Mouse (Mus musculus) embryonic facial prominence, embryonic 10.5 days (tissue): ENCODE data around the gene Aurka. TPM values are rescaled to one million over a fixed set of nuclear protein-coding genes. Genes with fewer than 3 reads are reported as not detected.
A peak's percentile ranks its signal among the peaks of the same experiment; 100 is the strongest.

Source experiments
- DNase-seq: peaks from one replicate; pipeline ENCODE4 v3.0.0-alpha.2; 2017; ENCODE audit warnings: low spot score
- H3K27ac ChIP-seq: fragments of 300-500 bp; sonication (generic); replicated peaks from 2 replicates; pipeline ENCODE4 v1.5.1; 2016; ENCODE audit warnings: mild to moderate bottlenecking
- H3K27me3 ChIP-seq: fragments of 300-500 bp; sonication (generic); replicated peaks from 2 replicates; pipeline ENCODE4 v1.6.1; 2016; ENCODE audit warnings: low read depth, mild to moderate bottlenecking; ENCODE audit not compliant: poor library complexity, severe bottlenecking
- H3K36me3 ChIP-seq: fragments of 300-500 bp; sonication (generic); replicated peaks from 2 replicates; pipeline ENCODE4 v1.6.1; 2016; ENCODE audit warnings: mild to moderate bottlenecking, moderate library complexity
- H3K4me1 ChIP-seq: fragments of 300-500 bp; sonication (generic); 2 replicates; pipeline ENCODE4 v1.6.1; 2016
- H3K4me3 ChIP-seq: fragments of 300-500 bp; sonication (generic); 2 replicates; pipeline ENCODE4 v1.5.1; 2016; ENCODE audit warnings: mild to moderate bottlenecking, moderate library complexity
- H3K9me3 ChIP-seq: fragments of 300-500 bp; sonication (generic); 2 replicates; pipeline ENCODE4 v1.6.1; 2016; ENCODE audit warnings: mild to moderate bottlenecking
- WGBS: fragments of 180-500 bp; shearing (Covaris S2); methylation state at CpG from one replicate; pipeline ENCODE4 v1.1.7; 2016; 5-methylcytosine and 5-hydroxymethylcytosine counted together
- polyA plus RNA-seq: library from polyadenylated mRNA; unstranded; fragments of >200 nt; fragmentation: Nextera tagmentation; extraction: Ambion mirVana; gene quantifications from 2 replicates; pipeline ENCODE4 v1.2.1, GENCODE M21; 2016

The Aurka gene
- polyA plus RNA-seq, 1 experiment from 2014 or later = 220 TPM

DNA sequence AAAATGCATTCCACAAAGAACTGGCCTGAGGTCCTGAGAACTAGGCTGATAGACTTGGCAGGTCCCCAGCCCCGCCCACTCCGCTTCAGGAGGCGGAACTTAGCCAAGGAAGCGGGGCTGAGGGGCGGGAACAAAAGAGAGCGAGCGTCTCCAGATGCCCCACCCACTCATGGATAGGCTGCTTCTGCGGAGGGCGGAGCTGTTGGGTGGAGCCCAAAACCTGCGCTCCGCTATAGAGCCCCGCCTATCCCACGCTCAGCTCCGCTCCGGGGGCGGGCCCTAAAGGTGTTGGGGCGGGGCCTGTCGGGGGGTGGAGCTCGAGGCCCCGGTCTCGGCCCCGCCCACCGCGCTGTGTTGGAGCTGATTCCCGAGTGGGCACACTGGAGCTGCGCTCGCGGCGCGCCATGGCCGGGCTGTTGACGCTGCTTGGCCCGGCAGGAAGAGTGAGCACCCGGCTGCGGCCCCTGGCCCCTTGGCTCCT lies 25.0 kb downstream of the Aurka start, which contains the start of gene Fam210b:
Fam210b (plus strand) TSS at position 308 of the 481 bp plus-strand sequence.
- peak; percentile 97 for DNase-seq
- no peaks in the 10 kb centered on the region for H3K9me3 ChIP-seq
- H3K4me3 ChIP-seq = peak within 1 kb of the TSS; percentile 81
- peaks cover 41% of the 10 kb centered on the region for H3K4me1 ChIP-seq
- no peaks in the 10 kb centered on the region for H3K36me3 ChIP-seq
- 1% methylated on average over 35 of the region's 35 CpGs for WGBS
- H3K27me3 ChIP-seq = peaks cover 10% of the 10 kb centered on the region; the same call in 1 of the 2 replicates
- peak within 1 kb of the TSS; percentile 86 for H3K27ac ChIP-seq

DNA sequence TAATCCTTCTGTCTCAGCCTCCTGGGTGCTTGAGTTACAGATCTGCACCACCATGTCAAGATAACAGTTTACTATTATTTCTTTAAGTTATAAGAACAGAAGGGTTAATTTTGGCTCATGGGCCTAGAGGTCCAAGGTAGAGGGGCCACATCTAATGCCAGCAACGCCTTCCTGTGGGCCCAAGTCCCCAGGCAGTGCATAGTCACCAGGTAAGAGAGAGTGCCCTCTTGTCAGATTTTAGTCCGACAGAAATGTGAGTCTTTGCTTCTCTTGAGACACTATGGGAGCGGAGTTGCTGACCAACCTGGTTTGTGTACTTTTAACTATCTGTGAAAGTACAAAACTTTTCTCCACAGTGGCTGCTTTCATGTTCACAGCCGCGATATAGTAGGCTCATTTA lies 25.7 kb downstream of the Aurka start:
- no peaks in the 10 kb centered on the region for H3K36me3 ChIP-seq
- DNase-seq = no peak
- WGBS = 37% methylated on average over 5 of the region's 5 CpGs
- peaks cover 41% of the 10 kb centered on the region for H3K4me1 ChIP-seq
- H3K4me3 ChIP-seq = peak overlapping the region; percentile 81
- H3K27ac ChIP-seq = peak overlapping the region; percentile 86
- H3K9me3 ChIP-seq = no peaks in the 10 kb centered on the region
- peaks cover 10% of the 10 kb centered on the region; the same call in 1 of the 2 replicates for H3K27me3 ChIP-seq

DNA sequence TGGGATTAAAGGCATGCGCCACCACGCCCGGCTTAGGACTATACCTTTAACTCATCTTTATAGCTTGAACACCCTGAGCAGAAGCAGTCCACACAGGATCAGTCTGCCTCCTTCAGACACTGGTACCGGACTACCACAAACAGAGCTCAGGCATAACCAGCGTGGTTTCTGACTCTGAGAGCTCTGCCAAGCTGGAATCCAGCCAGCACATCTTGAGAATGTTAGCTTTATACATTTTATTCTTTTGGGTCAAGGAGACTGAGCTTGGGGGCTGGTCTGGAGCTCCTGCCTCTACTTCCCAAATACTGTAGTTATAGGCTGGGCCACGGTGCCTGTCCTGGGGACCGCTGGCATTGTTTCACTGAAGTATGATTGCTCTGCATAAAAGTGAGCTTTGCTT lies 26.6 kb downstream of the Aurka start:
- H3K36me3 ChIP-seq = no peaks in the 10 kb centered on the region
- no peak overlapping the region for H3K27ac ChIP-seq
- H3K9me3 ChIP-seq = no peaks in the 10 kb centered on the region
- WGBS = 92% methylated on average over 7 of the region's 7 CpGs
- H3K4me1 ChIP-seq = peaks cover 36% of the 10 kb centered on the region
- peaks cover 10% of the 10 kb centered on the region; the same call in 1 of the 2 replicates for H3K27me3 ChIP-seq
- DNase-seq = no peak
- no peak overlapping the region for H3K4me3 ChIP-seq

DNA sequence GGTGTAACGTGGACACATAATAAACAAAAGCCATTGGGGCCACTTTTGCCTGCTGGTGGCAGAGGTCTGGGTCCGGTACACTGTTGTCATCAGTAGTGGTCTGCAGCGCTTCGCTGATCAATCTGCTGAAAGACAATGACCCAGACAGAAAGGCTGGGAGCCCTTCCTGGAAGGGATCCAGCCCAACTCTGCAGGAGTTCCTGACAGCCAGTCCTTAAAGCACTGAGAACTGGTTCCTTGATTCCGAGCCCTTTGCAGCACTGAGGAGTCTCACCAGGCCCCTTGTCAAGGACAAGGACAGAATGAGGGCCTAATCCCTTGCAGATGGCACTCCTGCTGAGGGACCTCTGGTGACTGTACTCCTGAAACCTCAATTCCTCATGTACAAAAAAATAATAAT lies 28.7 kb downstream of the Aurka start:
- H3K36me3 ChIP-seq = no peaks in the 10 kb centered on the region
- 37% methylated on average over 5 of the region's 5 CpGs for WGBS

DNA sequence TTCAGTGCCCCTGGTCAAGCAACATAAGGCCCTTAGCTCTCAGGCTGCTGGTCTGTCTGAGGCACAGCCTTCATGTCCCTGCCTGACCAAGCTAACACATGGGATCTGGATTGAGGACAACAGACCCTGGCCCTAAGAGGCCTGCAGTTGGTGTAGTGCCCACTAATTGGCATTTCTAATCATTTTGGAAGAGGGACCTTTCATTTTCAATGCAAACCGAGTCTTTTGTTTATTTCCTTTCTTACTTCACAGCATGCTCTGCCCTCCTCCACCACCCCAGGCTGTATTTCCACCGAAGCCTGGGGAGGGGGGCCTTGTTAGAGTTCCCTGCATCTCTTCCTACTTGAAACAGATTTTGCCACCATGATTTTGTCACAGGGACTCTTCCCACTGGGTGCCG lies 29.4 kb downstream of the Aurka start:
- H3K27ac ChIP-seq = no peak overlapping the region

More for the DNA sequence above, 28.7 kb downstream of the Aurka start:
- no peak for DNase-seq
- Histone ChIP-seq H3K27me3 (0 out of 2 replicates have a peak, but pooled peaks cover 2% of the 10 kb centered on the region), H3K4me3 (no peak overlapping the region), H3K9me3 (no peaks in the 10 kb centered on the region), H3K4me1 (peaks cover 29% of the 10 kb centered on the region), H3K27ac (no peak overlapping the region)

DNA sequence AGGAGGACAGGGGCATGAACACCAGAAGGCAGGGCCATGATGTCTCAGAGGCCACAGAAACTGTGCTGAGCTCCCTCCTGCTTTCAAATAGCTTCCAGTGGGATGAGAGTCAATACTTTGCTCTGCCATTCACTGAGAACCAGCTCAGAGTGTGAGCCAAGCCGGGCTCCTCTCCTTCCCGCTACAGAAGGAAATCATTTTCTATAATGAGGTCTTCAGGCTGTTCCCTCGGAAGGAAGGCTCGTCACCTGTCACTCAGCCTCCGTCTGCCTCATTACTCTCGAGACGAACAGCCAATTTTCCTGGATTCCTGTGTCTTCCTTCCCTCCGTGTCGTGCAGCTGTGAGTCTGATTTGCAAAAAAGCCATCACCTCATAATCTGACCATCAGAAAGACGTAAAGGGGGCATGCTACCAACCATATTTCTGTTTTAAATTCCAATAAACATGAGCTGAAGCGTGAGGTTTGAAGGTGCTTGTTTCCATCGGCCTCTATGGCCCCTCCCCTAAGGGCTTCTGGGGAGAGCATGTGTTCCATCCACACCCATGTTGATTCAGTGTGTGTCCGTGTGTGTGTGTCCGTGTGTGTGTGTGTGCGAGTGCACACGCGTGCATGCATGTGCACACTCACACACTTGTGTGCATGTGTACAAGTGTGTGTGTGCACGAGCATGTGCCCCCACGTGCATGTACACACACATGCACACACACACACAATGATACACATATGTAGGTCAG lies 32.0 kb downstream of the Aurka start:
- Histone ChIP-seq H3K4me1 (peaks cover 17% of the 10 kb centered on the region), H3K36me3 (no peaks in the 10 kb centered on the region), H3K4me3 (no peak overlapping the region), H3K9me3 (no peaks in the 10 kb centered on the region), H3K27me3 (no peaks in the 10 kb centered on the region), H3K27ac (no peak overlapping the region)
- WGBS = 67% methylated on average over 19 of the region's 19 CpGs
- no peak for DNase-seq

More for the DNA sequence above, 29.4 kb downstream of the Aurka start:
- Histone ChIP-seq H3K9me3 (no peaks in the 10 kb centered on the region), H3K36me3 (no peaks in the 10 kb centered on the region), H3K4me3 (no peak overlapping the region), H3K27me3 (no peaks in the 10 kb centered on the region), H3K4me1 (peaks cover 25% of the 10 kb centered on the region)
- 32% methylated on average over 3 of the region's 3 CpGs for WGBS
- DNase-seq = no peak

DNA sequence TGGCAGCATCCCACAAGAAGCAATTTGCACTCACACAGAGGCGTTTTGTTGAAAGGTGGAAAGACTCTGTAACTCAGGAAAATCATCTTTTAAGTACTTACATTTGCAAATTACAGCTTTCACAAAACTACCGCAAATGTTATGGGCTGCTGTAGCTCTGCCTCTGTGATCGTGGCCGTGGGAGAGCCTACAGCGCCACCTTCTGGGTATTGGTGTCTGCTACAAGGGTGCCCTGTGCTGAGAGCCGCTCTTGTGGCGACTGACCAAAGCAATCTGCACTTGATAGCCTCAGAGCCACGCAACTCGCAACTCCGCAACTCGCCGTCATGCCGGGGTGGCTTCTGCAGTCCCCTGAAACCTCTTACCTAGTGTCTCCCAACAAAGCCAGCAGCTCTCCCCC lies 41.2 kb downstream of the Aurka start:
- 8% methylated on average over 13 of the region's 13 CpGs for WGBS

DNA sequence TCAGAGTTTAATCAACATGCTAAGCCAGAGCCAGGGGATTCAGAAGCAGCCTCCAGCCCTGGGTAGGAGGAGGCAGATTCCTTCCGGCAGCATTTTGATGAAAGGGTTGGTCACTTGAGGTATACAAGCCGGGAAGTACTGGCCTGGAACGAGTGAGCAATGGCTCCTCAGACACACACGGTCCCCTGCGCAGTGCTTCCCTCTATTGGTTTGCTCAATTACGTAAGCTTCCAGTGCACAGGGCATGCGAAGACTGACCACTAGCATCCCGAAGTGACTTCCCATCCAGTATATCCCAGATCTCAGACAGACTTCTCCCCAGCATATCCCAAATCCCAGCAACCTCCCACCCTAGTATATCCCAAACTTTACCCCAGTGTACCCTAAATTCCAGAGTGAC lies 42.1 kb downstream of the Aurka start:
- WGBS = 54% methylated on average over 8 of the region's 8 CpGs
- no peak for DNase-seq
- no peaks in the 10 kb centered on the region for H3K9me3 ChIP-seq

More for the DNA sequence above, 41.2 kb downstream of the Aurka start:
- peak; percentile 78 for DNase-seq
- H3K27ac ChIP-seq = no peak overlapping the region
- H3K36me3 ChIP-seq = no peaks in the 10 kb centered on the region
- H3K4me3 ChIP-seq = peak overlapping the region; percentile 25; the same call in 1 of the 2 replicates
- peaks cover 32% of the 10 kb centered on the region for H3K27me3 ChIP-seq
- H3K9me3 ChIP-seq = no peaks in the 10 kb centered on the region
- peaks cover 8% of the 10 kb centered on the region for H3K4me1 ChIP-seq

DNA sequence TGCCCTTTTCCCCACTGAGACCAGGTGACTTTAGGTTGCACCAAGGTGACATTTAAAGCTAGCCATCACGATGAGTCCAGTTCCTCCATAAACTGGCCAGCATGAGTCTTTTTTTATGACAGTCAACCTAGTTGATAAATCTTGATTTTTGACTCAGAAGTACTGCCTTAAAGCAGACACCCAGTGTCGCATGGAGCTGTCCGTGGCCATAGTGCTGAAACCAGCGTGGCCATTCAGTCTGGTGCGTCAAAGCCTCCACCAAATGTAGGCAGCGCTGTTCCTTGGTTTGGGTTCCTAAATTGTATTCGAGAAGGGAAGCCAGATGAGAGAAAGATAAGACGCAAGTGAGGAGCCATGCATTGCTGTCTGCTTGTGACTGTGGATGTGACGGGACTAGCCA lies 49.5 kb downstream of the Aurka start:
- Histone ChIP-seq H3K27me3 (no peaks in the 10 kb centered on the region), H3K36me3 (no peaks in the 10 kb centered on the region), H3K27ac (no peak overlapping the region), H3K4me3 (no peak overlapping the region), H3K9me3 (no peaks in the 10 kb centered on the region), H3K4me1 (no peaks in the 10 kb centered on the region)
- DNase-seq = peak; percentile 87
- 19% methylated on average over 9 of the region's 9 CpGs for WGBS

More for the DNA sequence above, 42.1 kb downstream of the Aurka start:
- Histone ChIP-seq H3K36me3 (no peaks in the 10 kb centered on the region), H3K4me1 (peaks cover 3% of the 10 kb centered on the region; the same call in 1 of the 2 replicates), H3K4me3 (no peak overlapping the region), H3K27ac (no peak overlapping the region), H3K27me3 (peaks cover 32% of the 10 kb centered on the region)

DNA sequence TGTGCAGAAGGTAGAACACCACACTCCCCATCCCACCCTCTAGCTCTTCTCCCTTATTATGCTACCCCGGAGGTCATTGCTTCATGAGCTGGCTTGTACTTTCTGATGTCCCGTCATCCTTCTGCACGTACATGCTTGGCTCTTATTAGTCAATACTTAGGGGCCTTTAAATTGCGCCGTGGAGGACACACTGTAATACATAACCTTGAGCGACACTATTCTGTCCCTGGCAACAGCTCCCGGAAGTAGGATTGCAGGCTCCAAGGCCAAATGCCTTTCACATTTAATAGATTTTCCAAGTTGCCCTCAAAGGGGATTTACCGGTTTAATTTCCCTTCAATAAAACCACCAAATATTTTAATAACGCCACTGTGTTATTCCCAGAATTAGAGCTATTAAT lies 58.6 kb downstream of the Aurka start:
- 93% methylated on average over 9 of the region's 9 CpGs for WGBS
- H3K4me1 ChIP-seq = peaks cover 4% of the 10 kb centered on the region; the same call in 1 of the 2 replicates
- H3K9me3 ChIP-seq = no peaks in the 10 kb centered on the region
- no peaks in the 10 kb centered on the region for H3K36me3 ChIP-seq
- no peak overlapping the region for H3K4me3 ChIP-seq
- no peaks in the 10 kb centered on the region for H3K27me3 ChIP-seq
- DNase-seq = no peak
- H3K27ac ChIP-seq = no peak overlapping the region

DNA sequence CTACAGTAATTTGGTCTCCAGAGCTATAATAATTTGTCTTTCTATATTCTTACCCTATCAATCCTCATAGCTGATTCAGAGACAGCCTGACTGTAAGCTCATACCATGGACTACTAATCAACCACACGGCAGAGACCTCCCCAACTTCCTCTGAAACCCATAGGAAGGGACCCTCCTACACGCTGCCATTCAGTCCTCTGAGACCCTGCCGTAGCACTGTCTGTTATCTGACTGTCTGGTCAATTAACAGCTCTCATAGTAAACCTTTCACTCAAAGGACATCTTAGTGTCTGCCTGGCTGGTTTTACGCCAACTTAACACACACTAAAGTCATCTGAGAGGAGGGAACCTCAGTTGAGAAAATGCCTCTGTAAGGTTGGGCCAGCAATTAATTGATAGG lies 63.8 kb downstream of the Aurka start:
- no peak overlapping the region for H3K4me3 ChIP-seq
- no peak for DNase-seq
- H3K36me3 ChIP-seq = no peaks in the 10 kb centered on the region
- no peak overlapping the region for H3K27ac ChIP-seq
- WGBS = 84% methylated on average over 4 of the region's 4 CpGs
- H3K9me3 ChIP-seq = no peaks in the 10 kb centered on the region
- H3K27me3 ChIP-seq = no peaks in the 10 kb centered on the region
- H3K4me1 ChIP-seq = peaks cover 6% of the 10 kb centered on the region; the same call in 1 of the 2 replicates
